Mouse (Mus musculus) megakaryocyte, embryonic 14.5 days (primary cell): Measurements from ENCODE around the gene Idh2.

ENCODE experiments used
- FLI1 ChIP-seq: IDR thresholded peaks from 2 replicates; pipeline ENCODE4 v1.6.1; 2012; ENCODE audit warnings: low read length, inconsistent platforms, mixed read lengths
- GATA1 ChIP-seq: IDR thresholded peaks from 3 replicates; pipeline ENCODE4 v1.6.1; 2012; ENCODE audit warnings: mixed read lengths, low read length, inconsistent platforms, borderline replicate concordance

DNA sequence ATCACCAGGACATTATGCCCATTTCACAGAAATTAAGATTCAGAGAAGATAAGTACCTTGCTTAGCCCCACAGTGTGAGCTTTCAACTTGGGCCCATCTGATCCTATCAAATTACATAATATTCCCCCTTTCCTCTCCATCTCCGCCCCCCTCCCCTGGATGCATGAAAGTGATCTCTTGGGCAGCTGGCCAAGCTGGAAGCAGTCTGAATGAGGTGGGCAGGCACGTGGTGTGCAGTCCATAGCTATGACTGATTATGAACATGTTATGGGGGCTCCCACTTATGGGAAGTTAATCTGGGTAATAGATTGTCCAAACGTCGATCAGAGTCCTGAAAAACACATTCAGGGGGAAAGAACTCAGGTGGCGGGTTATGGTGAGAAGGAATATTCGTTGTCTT is 63.4 kb downstream of the Idh2 start:
- TF ChIP-seq FLI1 (no peak), GATA1 (no peak)
